Mouse (Mus musculus) bone marrow, adult 2 months (tissue): Measurements from ENCODE around the gene D930020B18Rik.

Source experiments
- CTCF ChIP-seq: fragments of 200-500 bp; IDR thresholded peaks from 2 replicates; pipeline ENCODE4 v1.5.1; 2011; ENCODE audit warnings: low read length, control low read depth; ENCODE audit not compliant: control insufficient read depth, insufficient read depth
- POLR2A ChIP-seq: fragments of 200-500 bp; IDR thresholded peaks from 2 replicates; pipeline ENCODE4 v1.6.1; 2011; ENCODE audit warnings: low read depth, mild to moderate bottlenecking, control low read depth, low read length, borderline replicate concordance; ENCODE audit not compliant: control insufficient read depth

DNA sequence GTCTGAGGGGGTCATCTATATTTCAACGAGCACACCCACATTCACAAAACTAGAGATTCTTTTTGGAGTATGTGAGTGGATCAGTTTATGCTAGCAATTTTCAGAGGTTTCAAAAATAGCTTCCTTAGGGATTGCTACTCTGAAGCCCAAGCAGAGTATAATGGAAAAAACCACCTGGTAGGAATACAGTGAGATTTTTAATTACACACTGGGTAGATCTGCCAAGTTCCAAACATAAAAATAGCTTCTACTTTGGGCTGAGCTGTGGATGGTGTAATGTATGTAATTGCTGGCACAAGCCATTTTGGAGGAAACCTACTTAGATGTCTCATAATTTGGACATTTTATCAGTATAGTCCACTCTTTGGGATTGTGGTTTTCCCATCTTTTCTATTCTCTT lies 11.7 kb downstream of the D930020B18Rik start:
- no peak for TF ChIP-seq CTCF
- TF ChIP-seq POLR2A = no peak
